Mouse (Mus musculus) myocyte (in vitro differentiated cells): Measurements from ENCODE around the gene C3. TPM values are rescaled to one million over a fixed set of nuclear protein-coding genes. Genes with fewer than 3 reads are reported as not detected.

ENCODE experiments used
- H3K27me3 ChIP-seq: one replicate; pipeline ENCODE4 v1.6.1; 2011; ENCODE audit not compliant: control insufficient read depth, insufficient read depth, insufficient read length
- H3K36me3 ChIP-seq: one replicate; pipeline ENCODE4 v1.6.1; 2011; ENCODE audit not compliant: control insufficient read depth, insufficient read depth
- H3K4me2 ChIP-seq: one replicate; pipeline ENCODE4 v1.6.1; 2011; ENCODE audit warnings: low read depth, control low read depth
- H3K4me3 ChIP-seq: one replicate; pipeline ENCODE4 v1.5.1; 2011; ENCODE audit warnings: mild to moderate bottlenecking, control low read depth, moderate library complexity
- H3K79me2 ChIP-seq: one replicate; pipeline ENCODE4 v1.6.1; 2011; ENCODE audit not compliant: control insufficient read depth, insufficient read depth
- H3ac ChIP-seq: one replicate; pipeline ENCODE4 v1.6.1; 2011; ENCODE audit not compliant: control insufficient read depth, insufficient read length
- CEBPB ChIP-seq: IDR thresholded peaks from 2 replicates; pipeline ENCODE4 v1.6.1; 2011; ENCODE audit warnings: mild to moderate bottlenecking, moderate library complexity; ENCODE audit not compliant: poor library complexity, insufficient read depth, severe bottlenecking
- E2F4 ChIP-seq: IDR thresholded peaks from one replicate; pipeline ENCODE4 v1.6.1; 2011; ENCODE audit warnings: mild to moderate bottlenecking, control low read depth, moderate library complexity; ENCODE audit not compliant: insufficient read depth
- MAX ChIP-seq: IDR thresholded peaks from one replicate; pipeline ENCODE4 v1.6.1; 2011; ENCODE audit warnings: low read depth, mild to moderate bottlenecking, control low read depth
- MYOD1 ChIP-seq, 3 experiments: IDR thresholded peaks; one replicate each; pipeline ENCODE4 v1.6.1; 2011; ENCODE audit warnings: control low read depth in 2 of 3, low read depth in 2 of 3, mild to moderate bottlenecking in 2 of 3, moderate library complexity in 1 of 3; ENCODE audit not compliant: insufficient read length in 2 of 3, control insufficient read depth in 1 of 3
- MYOG ChIP-seq, 3 experiments: IDR thresholded peaks; one replicate each; pipeline ENCODE4 v1.6.1; 2011; ENCODE audit warnings: control low read depth in 2 of 3, low read depth in 2 of 3, mild to moderate bottlenecking in 2 of 3; ENCODE audit not compliant: insufficient read length in 2 of 3, control insufficient read depth in 1 of 3, insufficient read depth in 1 of 3
- POLR2A ChIP-seq: IDR thresholded peaks from one replicate; pipeline ENCODE4 v1.6.1; 2011; ENCODE audit warnings: low read depth, mild to moderate bottlenecking, control low read depth, moderate library complexity; ENCODE audit not compliant: insufficient read length
- POLR2AphosphoS2 ChIP-seq: IDR thresholded peaks from one replicate; pipeline ENCODE4 v1.6.1; 2011; ENCODE audit warnings: low read depth, control low read depth; ENCODE audit not compliant: insufficient read length
- REST ChIP-seq: IDR thresholded peaks from one replicate; pipeline ENCODE4 v1.6.1; 2011; ENCODE audit warnings: mild to moderate bottlenecking, control low read depth, moderate library complexity; ENCODE audit not compliant: insufficient read depth, insufficient read length
- SRF ChIP-seq: IDR thresholded peaks from one replicate; pipeline ENCODE4 v1.6.1; 2011; ENCODE audit warnings: low read depth; ENCODE audit not compliant: control insufficient read depth, insufficient read length
- TCF12 ChIP-seq: IDR thresholded peaks from one replicate; pipeline ENCODE4 v1.6.1; 2011; ENCODE audit warnings: mild to moderate bottlenecking, control low read depth; ENCODE audit not compliant: poor library complexity, insufficient read depth, severe bottlenecking
- TCF3 ChIP-seq: IDR thresholded peaks from one replicate; pipeline ENCODE4 v1.6.1; 2011; ENCODE audit warnings: low read depth, control low read depth; ENCODE audit not compliant: insufficient read length
- USF1 ChIP-seq: IDR thresholded peaks from one replicate; pipeline ENCODE4 v1.6.1; 2011; ENCODE audit warnings: low read depth, mild to moderate bottlenecking, control low read depth, moderate library complexity
- polyA plus RNA-seq: library from polyadenylated mRNA; unstranded; fragments of >200 nt; fragmentation: generic; extraction: Trizol; gene quantifications from one replicate; pipeline ENCODE4 v1.2.1, GENCODE M21; 2012; ENCODE audit warnings: missing spikeins

Gene C3
- polyA plus RNA-seq, 1 experiment, result 0.12 TPM

- Histone ChIP-seq H3K79me2 (no peaks in the 10 kb centered on the region), H3K4me2 (no peak overlapping the region), H3ac (no peak overlapping the region), H3K4me3 (no peak overlapping the region), H3K36me3 (peaks cover 16% of the 10 kb centered on the region), H3K27me3 (no peaks in the 10 kb centered on the region)
- TF ChIP-seq POLR2AphosphoS2 (no peak), POLR2A (no peak), MAX (no peak), MYOG (IDR thresholded peaks at IDR 0.05; ENCODE audit: control insufficient read depth in 1 of 3, insufficient read depth in 1 of 3, insufficient read length in 2 of 3, low read depth in 2 of 3) (no peak), TCF12 (no peak), CEBPB (no peak), E2F4 (no peak), REST (no peak), MYOD1 (IDR thresholded peaks at IDR 0.05; ENCODE audit: control insufficient read depth in 1 of 3, insufficient read length in 2 of 3, low read depth in 2 of 3) (no peak), USF1 (no peak), SRF (no peak), TCF3 (no peak)
Measured at GRCm38 (mm10) chr17:57256921-57257485, 29.1 kb upstream of the C3 start.

GRCm38 (mm10) chr17:57255354-57255753, 27.4 kb upstream of the C3 start:
- Histone ChIP-seq H3K36me3 (peaks cover 16% of the 10 kb centered on the region), H3K27me3 (no peaks in the 10 kb centered on the region), H3K79me2 (peaks cover 12% of the 10 kb centered on the region), H3K4me3 (no peak overlapping the region), H3K4me2 (no peak overlapping the region), H3ac (no peak overlapping the region)
- TF ChIP-seq TCF12 (no peak), SRF (no peak), CEBPB (no peak), REST (no peak), E2F4 (no peak), TCF3 (no peak), MYOG (IDR thresholded peaks at IDR 0.05; ENCODE audit: control insufficient read depth in 1 of 3, insufficient read depth in 1 of 3, insufficient read length in 2 of 3, low read depth in 2 of 3) (no peak), USF1 (no peak), MAX (no peak), POLR2A (no peak), MYOD1 (IDR thresholded peaks at IDR 0.05; ENCODE audit: control insufficient read depth in 1 of 3, insufficient read length in 2 of 3, low read depth in 2 of 3) (no peak)

- TF ChIP-seq CEBPB (no peak), MYOG (IDR thresholded peaks at IDR 0.05; ENCODE audit: control insufficient read depth in 1 of 3, insufficient read depth in 1 of 3, insufficient read length in 2 of 3, low read depth in 2 of 3) (no peak), SRF (no peak), E2F4 (no peak), TCF12 (no peak), POLR2A (no peak), USF1 (no peak)
- Histone ChIP-seq H3K4me2 (no peak overlapping the region), H3K36me3 (peaks cover 10% of the 10 kb centered on the region), H3K79me2 (peaks cover 17% of the 10 kb centered on the region), H3K4me3 (no peak overlapping the region), H3K27me3 (no peaks in the 10 kb centered on the region), H3ac (no peak overlapping the region)
Measured at GRCm38 (mm10) chr17:57253306-57253705, 25.4 kb upstream of the C3 start.

- no peaks in the 10 kb centered on the region for H3K36me3 ChIP-seq
- H3K27me3 ChIP-seq, result no peaks in the 10 kb centered on the region
- peak overlapping the region; percentile 93 for H3K4me2 ChIP-seq
- H3ac ChIP-seq, result no peak overlapping the region
- peaks cover 17% of the 10 kb centered on the region for H3K79me2 ChIP-seq
- H3K4me3 ChIP-seq, result peak overlapping the region; percentile 79
- TF ChIP-seq TCF3 (no peak), MYOG (IDR thresholded peaks at IDR 0.05; ENCODE audit: control insufficient read depth in 1 of 3, insufficient read depth in 1 of 3, insufficient read length in 2 of 3, low read depth in 2 of 3) (no peak), MAX (no peak)
Measured at GRCm38 (mm10) chr17:57251431-57251830, 23.5 kb upstream of the C3 start.

GRCm38 (mm10) chr17:57250461-57251160, 22.7 kb upstream of the C3 start:
- peak overlapping the region; percentile 93 for H3K4me2 ChIP-seq
- TF ChIP-seq TCF3, result no peak
- no peak for TF ChIP-seq POLR2A
- peaks cover 17% of the 10 kb centered on the region for H3K79me2 ChIP-seq
- peak overlapping the region; percentile 9 for H3ac ChIP-seq
- peak overlapping the region; percentile 79 for H3K4me3 ChIP-seq
- no peaks in the 10 kb centered on the region for H3K27me3 ChIP-seq
- no peaks in the 10 kb centered on the region for H3K36me3 ChIP-seq
